Comparison of ENCODE assay signal across 8 mouse cellular contexts in genomic region chr19:42380321-42380980, GRCm38 (mm10). TPM values are rescaled to one million over a fixed set of nuclear protein-coding genes. Genes with fewer than 3 reads are reported as not detected.
DNase-seq lines count a peak whose midpoint lies in the region; ATAC-seq and TF ChIP-seq lines count a peak whose summit lies in the region.

No protein-coding gene starts in this region.

- ATAC-seq in liver, embryonic 12.5 days = no peak
- ATAC-seq in stomach, embryonic 14.5 days (ENCODE audit: insufficient number of reproducible peaks, insufficient read depth, low FRiP score, low read depth) = peak; percentile 42; the same call in 1 of the 2 replicates

- H3K9me3 ChIP-seq in ES-E14 (ENCODE audit: control insufficient read depth, insufficient read depth, low read depth, low read length) = no peaks in the 10 kb centered on the region
- H3K9me3 ChIP-seq in liver, embryonic 12.5 days (replicated peaks) = no peaks in the 10 kb centered on the region
- H3K9me3 ChIP-seq in stomach, embryonic 14.5 days (ENCODE audit: control insufficient read depth, low read depth, low read length) = no peaks in the 10 kb centered on the region

- H3K4me1 ChIP-seq in ES-E14 (ENCODE audit: control insufficient read depth in 2 of 2, insufficient read depth in 2 of 2, low read length in 2 of 2, poor library complexity in 1 of 2) = peaks cover 3 to 24% of the 10 kb centered on the region in 2 experiments; a peak in 3 of 4 replicates
- no peaks in the 10 kb centered on the region for H3K4me1 ChIP-seq in liver, embryonic 12.5 days
- H3K4me1 ChIP-seq in stomach, embryonic 14.5 days (ENCODE audit: control insufficient read depth, insufficient read depth, low read length) = no peaks in the 10 kb centered on the region; the same call in 1 of the 2 replicates

- in situ Hi-C loops in ES-E14 (cut with MboI; ENCODE audit: low sequenced_read_pairs in 2 of 2, unreplicated experiment in 2 of 2) = no loop called here

- H3K36me3 ChIP-seq in ES-E14 (ENCODE audit: control insufficient read depth, insufficient read depth, low read length, poor library complexity, severe bottlenecking) = no peaks in the 10 kb centered on the region
- no peaks in the 10 kb centered on the region for H3K36me3 ChIP-seq in liver, embryonic 12.5 days
- H3K36me3 ChIP-seq in stomach, embryonic 14.5 days (ENCODE audit: control insufficient read depth, insufficient read depth, low read length) = no peaks in the 10 kb centered on the region

- WGBS in liver, embryonic 12.5 days (ENCODE audit: insufficient replicate concordance) = 3% methylated on average over 26 of the region's 26 CpGs
- WGBS in stomach, embryonic 14.5 days = 1% methylated on average over 26 of the region's 26 CpGs

- no peak overlapping the region; the same call in 1 of the 2 replicates for H3K9ac ChIP-seq in ES-E14 (ENCODE audit: insufficient read depth, low read depth, low read length, poor library complexity, severe bottlenecking)
- no peak overlapping the region for H3K9ac ChIP-seq in liver, embryonic 12.5 days
- H3K9ac ChIP-seq in stomach, embryonic 14.5 days (replicated peaks; ENCODE audit: low read depth, low read length) = no peak overlapping the region

- peak overlapping the region; percentile 20; the same call in 1 of the 2 replicates for H3K4me2 ChIP-seq in liver, embryonic 12.5 days
- H3K4me2 ChIP-seq in stomach, embryonic 14.5 days (replicated peaks; ENCODE audit: low read depth, low read length) = peak overlapping the region; percentile 40

- intact Hi-C loops in gastrocnemius, postnatal 14 days (cut with DNase I; ENCODE audit: low total_unique reads) = no loop called here
- intact Hi-C loops in gastrocnemius, postnatal 36 days (cut with DNase I) = no loop called here

- H3K4me3 ChIP-seq in ES-E14 (ENCODE audit: insufficient read depth in 1 of 2, low read depth in 1 of 2, low read length in 2 of 2, poor library complexity in 1 of 2, severe bottlenecking in 1 of 2) = peak overlapping the region; percentile 44 to 47; a peak in 3 of 4 replicates
- H3K4me3 ChIP-seq in liver, embryonic 12.5 days = no peak overlapping the region
- peak overlapping the region; percentile 14; the same call in 1 of the 2 replicates for H3K4me3 ChIP-seq in stomach, embryonic 14.5 days (ENCODE audit: low read depth, low read length)

- DNase-seq in gastrocnemius, postnatal 14 days = peak; percentile 15
- no peak for DNase-seq in gastrocnemius, postnatal 36 days
- DNase-seq in ES-E14 (ENCODE audit: low read depth, low spot score) = no peak
- DNase-seq in frontal cortex, postnatal 10 days (ENCODE audit: low spot score in 2 of 2) = peak; percentile 41 to 53
- DNase-seq in spleen, postnatal 14 days (ENCODE audit: low spot score in 2 of 2) = no peak
- DNase-seq in gastrocnemius, adult 8-10 months (ENCODE audit: low spot score in 2 of 2) = no peak

- H3K27ac ChIP-seq in ES-E14 (ENCODE audit: insufficient read depth, low read depth, low read length, poor library complexity, severe bottlenecking) = no peak overlapping the region
- no peak overlapping the region for H3K27ac ChIP-seq in liver, embryonic 12.5 days
- H3K27ac ChIP-seq in stomach, embryonic 14.5 days (ENCODE audit: low read length) = 0 out of 2 replicates have a peak overlapping the region, but pooled peaks have one; percentile 24

- peaks cover 66% of the 10 kb centered on the region for H3K27me3 ChIP-seq in liver, embryonic 12.5 days (replicated peaks)
- peaks cover 6% of the 10 kb centered on the region for H3K27me3 ChIP-seq in stomach, embryonic 14.5 days (ENCODE audit: control insufficient read depth, insufficient read depth, low read length)

TF ChIP-seq in ES-E14, 5 proteins besides CTCF, POLR2A, EP300 and RAD21:
- TF ChIP-seq CHD2 (IDR thresholded peaks at IDR 0.05; ENCODE audit: low read depth, low read length) (no peak), ZNF384 (IDR thresholded peaks at IDR 0.05; ENCODE audit: low read depth, low read length) (no peak), HCFC1 (IDR thresholded peaks at IDR 0.05; ENCODE audit: borderline replicate concordance, insufficient read depth, low read length) (no peak), MAFK (IDR thresholded peaks at IDR 0.05; ENCODE audit: insufficient read depth, low read depth, low read length) (no peak), ZC3H11A (IDR thresholded peaks at IDR 0.05; ENCODE audit: borderline replicate concordance, low read depth, low read length) (no peak)

RNA-seq across cellular contexts. Expression of gene Crtac1, which starts 51.1 kb away (rescaled TPM):
- under 1 TPM; 0.45 to 0.58 TPM for total RNA-seq in gastrocnemius, postnatal 14 days (2021)
- total RNA-seq in gastrocnemius, postnatal 36 days (2021) = under 1 TPM in 1 of 2 experiments, not detected in 1; 0.54 TPM
- 2.0 and 3.4 TPM in 2 replicates for total RNA-seq in ES-E14 (2012; rRNA removed)
- 0.08 TPM in 1 of 2 replicates, not detected in the other for polyA plus RNA-seq in liver, embryonic 12.5 days (2016; fragmentation: Nextera tagmentation; extraction: Ambion mirVana)
- 3.5 TPM in 2 replicates for polyA plus RNA-seq in stomach, embryonic 14.5 days (2014; fragmentation: Nextera tagmentation; extraction: Ambion mirVana)
- under 1 TPM in 3 of 4 experiments, not detected in 1; 0.10 to 0.97 (median 0.27) TPM for total RNA-seq in gastrocnemius, adult 8-10 months (2022)

Comparison
In these comparisons a context has a peak if more than half of its experiments do, and no peak if none do; other contexts are left out.
1. DNase-seq: peak in gastrocnemius, postnatal 14 days (single experiment) and frontal cortex, postnatal 10 days (2 of 2); none in gastrocnemius, postnatal 36 days (0 of 2), ES-E14 (single experiment), spleen, postnatal 14 days (0 of 2) and gastrocnemius, adult 8-10 months (0 of 2).